Mouse (Mus musculus) 416B (cell line): ENCODE results near the gene Gm3278.
"Not testable (repeated sequence)": the region's sequence is repeated elsewhere in the genome, so short reads cannot be mapped to it uniquely, and the experiment has no call there.

Experiments
- DNase-seq: peaks from one replicate; pipeline ENCODE4 v3.0.0; 2011; ENCODE audit warnings: low read depth

Gene Gm3278

DNA sequence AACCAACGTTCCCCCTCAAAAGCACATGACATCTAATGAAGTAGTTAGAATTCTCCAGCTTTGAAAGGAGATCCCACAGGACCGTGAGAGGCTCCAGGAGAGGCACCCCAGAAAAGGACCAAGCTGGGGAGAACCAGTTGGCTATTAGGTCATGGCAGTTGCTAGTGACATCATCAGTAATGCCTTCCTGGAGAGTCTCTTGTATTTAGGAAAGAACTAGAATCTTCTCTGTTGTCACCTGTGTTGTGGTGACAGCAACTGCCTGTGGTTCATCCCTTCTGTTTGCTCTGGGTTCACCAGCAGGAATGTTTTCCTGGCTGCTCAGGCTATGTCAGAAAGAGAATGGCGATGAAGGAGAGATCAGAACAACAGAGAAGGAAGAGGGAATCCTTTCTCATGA is at the start of gene Gm3278:
Gm3278 (plus strand) TSS at position 301 of the 400 bp plus-strand sequence.
- DNase-seq = not testable (repeated sequence)

DNA sequence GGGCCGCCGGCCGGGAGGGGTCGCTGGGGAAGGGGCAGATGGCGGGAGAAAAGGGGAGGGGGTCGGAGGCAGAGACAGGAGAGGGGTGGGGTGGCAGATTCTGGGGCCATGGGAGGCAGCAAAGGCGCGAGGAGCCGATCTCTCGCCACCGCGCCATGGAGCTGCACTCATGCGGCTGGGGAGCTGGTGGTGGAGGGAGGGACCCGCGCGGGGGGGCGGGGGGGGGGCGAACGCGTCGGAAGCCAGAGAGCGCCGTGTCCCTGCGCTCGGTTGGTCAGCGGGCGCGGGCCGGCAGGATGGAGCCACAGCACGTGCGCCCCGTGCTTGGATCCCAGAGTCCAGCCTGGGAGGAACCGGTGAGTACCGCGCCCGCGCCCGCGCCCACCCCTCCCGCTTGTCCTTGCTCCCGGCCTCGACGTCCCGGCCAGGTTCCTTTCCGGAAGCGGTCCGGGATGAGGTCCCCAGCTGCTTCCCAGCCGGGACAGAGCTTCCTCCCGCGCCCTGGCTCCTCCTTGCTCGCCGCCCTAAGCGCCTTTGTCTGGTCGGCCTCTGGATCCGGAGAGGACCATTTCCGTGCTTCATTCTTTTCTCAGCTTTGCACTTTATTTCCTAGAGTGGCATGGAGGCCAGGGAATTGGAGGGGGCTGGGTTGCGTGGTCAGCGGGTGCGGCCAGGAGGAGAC is 36.8 kb upstream of the Gm3278 start, which contains the start of gene Gm3264:
Gm3264 (plus strand) TSS at position 278 of the 682 bp plus-strand sequence.
- not testable (repeated sequence) for DNase-seq
